Mouse (Mus musculus) midbrain, embryonic 16.5 days (tissue): ENCODE data around the gene Pabpn1l. TPM values are rescaled to one million over a fixed set of nuclear protein-coding genes. Genes with fewer than 3 reads are reported as not detected.

ENCODE experiments used
- ATAC-seq: fragments of 200-750 bp; cut with Nextera tagmentation; 2 replicates; pipeline ENCODE4 v1.8.0; 2017; ENCODE audit warnings: moderate TSS enrichment
- H3K27ac ChIP-seq: fragments of 300-500 bp; sonication (generic); 2 replicates; pipeline ENCODE4 v1.5.1; 2014; ENCODE audit warnings: mild to moderate bottlenecking, low read length, mixed read lengths
- H3K27me3 ChIP-seq: fragments of 300-500 bp; sonication (generic); 2 replicates; pipeline ENCODE4 v1.6.1; 2014; ENCODE audit warnings: low read depth, low read length, mixed read lengths; ENCODE audit not compliant: control insufficient read depth, insufficient read depth
- H3K36me3 ChIP-seq: fragments of 300-500 bp; sonication (generic); 2 replicates; pipeline ENCODE4 v1.6.1; 2014; ENCODE audit warnings: mild to moderate bottlenecking, low read length, moderate library complexity, mixed read lengths; ENCODE audit not compliant: control insufficient read depth, insufficient read depth
- H3K4me1 ChIP-seq: fragments of 300-500 bp; sonication (generic); 2 replicates; pipeline ENCODE4 v1.6.1; 2014; ENCODE audit warnings: mild to moderate bottlenecking, low read length, mixed read lengths; ENCODE audit not compliant: control insufficient read depth, insufficient read depth
- H3K4me2 ChIP-seq: fragments of 300-500 bp; sonication (generic); 2 replicates; pipeline ENCODE4 v1.6.1; 2014; ENCODE audit warnings: mild to moderate bottlenecking, low read length, mixed read lengths
- H3K4me3 ChIP-seq: fragments of 300-500 bp; sonication (generic); 2 replicates; pipeline ENCODE4 v1.5.1; 2014; ENCODE audit warnings: low read depth, mild to moderate bottlenecking, low read length, moderate library complexity, mixed read lengths
- H3K9ac ChIP-seq: fragments of 300-500 bp; sonication (generic); 2 replicates; pipeline ENCODE4 v1.6.1; 2014; ENCODE audit warnings: low read depth, low read length, mixed read lengths
- H3K9me3 ChIP-seq: fragments of 300-500 bp; sonication (generic); replicated peaks from 2 replicates; pipeline ENCODE4 v1.6.1; 2014; ENCODE audit warnings: mild to moderate bottlenecking, low read length, mixed read lengths; ENCODE audit not compliant: control insufficient read depth, poor library complexity, severe bottlenecking
- WGBS: fragments of 180-500 bp; shearing (Covaris S2); extraction: QIAGEN DNeasy Blood & Tissue Kit; methylation state at CpG from one replicate; pipeline ENCODE4 v1.1.7; 2014; 5-methylcytosine and 5-hydroxymethylcytosine counted together
- polyA plus RNA-seq: library from polyadenylated mRNA; unstranded; fragments of >200 nt; fragmentation: Nextera tagmentation; extraction: Ambion mirVana; gene quantifications from 2 replicates; pipeline ENCODE4 v1.2.1, GENCODE M21; 2015

Pabpn1l gene
- polyA plus RNA-seq, 1 experiment from 2014 or later = not detected

GRCm38 (mm10) chr8:122665221-122665620, 42.7 kb upstream of the Pabpn1l start:
- peaks cover 39% of the 10 kb centered on the region for H3K4me1 ChIP-seq
- no peak overlapping the region for H3K4me2 ChIP-seq
- ATAC-seq = peak; percentile 52; the same call in 1 of the 2 replicates

GRCm38 (mm10) chr8:122663670-122664069, 41.1 kb upstream of the Pabpn1l start:
- Histone ChIP-seq H3K9ac (no peak overlapping the region), H3K27ac (no peak overlapping the region), H3K4me3 (no peak overlapping the region), H3K4me1 (peaks cover 33% of the 10 kb centered on the region), H3K27me3 (no peaks in the 10 kb centered on the region), H3K36me3 (no peaks in the 10 kb centered on the region), H3K4me2 (no peak overlapping the region), H3K9me3 (no peaks in the 10 kb centered on the region)
- ATAC-seq = no peak
- 84% methylated on average over 5 of the region's 5 CpGs for WGBS

More at GRCm38 (mm10) chr8:122665221-122665620, 42.7 kb upstream of the Pabpn1l start:
- WGBS = 56% methylated on average over 8 of the region's 8 CpGs
- H3K9me3 ChIP-seq = no peaks in the 10 kb centered on the region
- H3K27me3 ChIP-seq = no peaks in the 10 kb centered on the region
- H3K27ac ChIP-seq = peak overlapping the region; percentile 47; the same call in 1 of the 2 replicates
- no peak overlapping the region for H3K4me3 ChIP-seq
- no peaks in the 10 kb centered on the region for H3K36me3 ChIP-seq
- H3K9ac ChIP-seq = peak overlapping the region; percentile 42; the same call in 1 of the 2 replicates

- no peaks in the 10 kb centered on the region for H3K36me3 ChIP-seq
- H3K27me3 ChIP-seq = no peaks in the 10 kb centered on the region
- no peak overlapping the region for H3K4me3 ChIP-seq
- H3K4me1 ChIP-seq = peaks cover 33% of the 10 kb centered on the region
- no peak overlapping the region for H3K4me2 ChIP-seq
- 82% methylated on average over 3 of the region's 3 CpGs for WGBS
- H3K9ac ChIP-seq = no peak overlapping the region
- no peak overlapping the region for H3K27ac ChIP-seq
- H3K9me3 ChIP-seq = no peaks in the 10 kb centered on the region
- ATAC-seq = no peak
Measured at GRCm38 (mm10) chr8:122663106-122663505, 40.6 kb upstream of the Pabpn1l start.

- Histone ChIP-seq H3K27me3 (no peaks in the 10 kb centered on the region), H3K27ac (no peak overlapping the region), H3K9me3 (no peaks in the 10 kb centered on the region), H3K4me1 (peaks cover 26% of the 10 kb centered on the region), H3K4me3 (no peak overlapping the region), H3K9ac (no peak overlapping the region), H3K4me2 (no peak overlapping the region), H3K36me3 (no peaks in the 10 kb centered on the region)
- 79% methylated on average over 2 of the region's 2 CpGs for WGBS
- no peak for ATAC-seq
Measured at GRCm38 (mm10) chr8:122661894-122662293, 39.4 kb upstream of the Pabpn1l start.

- 30% methylated on average over 7 of the region's 7 CpGs for WGBS
- Histone ChIP-seq H3K9ac (peak overlapping the region; percentile 31; the same call in 1 of the 2 replicates), H3K36me3 (no peaks in the 10 kb centered on the region), H3K9me3 (no peaks in the 10 kb centered on the region), H3K4me2 (no peak overlapping the region), H3K27me3 (no peaks in the 10 kb centered on the region), H3K4me1 (peaks cover 19% of the 10 kb centered on the region), H3K4me3 (no peak overlapping the region), H3K27ac (no peak overlapping the region; the same call in 1 of the 2 replicates)
- ATAC-seq = no peak
Measured at GRCm38 (mm10) chr8:122661138-122661537, 38.6 kb upstream of the Pabpn1l start.

GRCm38 (mm10) chr8:122660022-122660421, 37.5 kb upstream of the Pabpn1l start:
- no peak overlapping the region for H3K27ac ChIP-seq
- no peaks in the 10 kb centered on the region for H3K36me3 ChIP-seq
- H3K9me3 ChIP-seq = no peaks in the 10 kb centered on the region
- ATAC-seq = no peak
- H3K4me2 ChIP-seq = no peak overlapping the region
- H3K27me3 ChIP-seq = no peaks in the 10 kb centered on the region
- H3K4me3 ChIP-seq = no peak overlapping the region
- no peak overlapping the region for H3K9ac ChIP-seq
- WGBS = 69% methylated on average over 2 of the region's 2 CpGs
- H3K4me1 ChIP-seq = peaks cover 8% of the 10 kb centered on the region; the same call in 1 of the 2 replicates

- 80% methylated on average over 9 of the region's 9 CpGs for WGBS
- Histone ChIP-seq H3K27ac (no peak overlapping the region), H3K9me3 (no peaks in the 10 kb centered on the region), H3K27me3 (no peaks in the 10 kb centered on the region), H3K4me3 (no peak overlapping the region), H3K9ac (no peak overlapping the region), H3K36me3 (no peaks in the 10 kb centered on the region), H3K4me1 (peaks cover 5% of the 10 kb centered on the region; the same call in 1 of the 2 replicates), H3K4me2 (no peak overlapping the region)
- no peak for ATAC-seq
Measured at GRCm38 (mm10) chr8:122658807-122659160, 36.2 kb upstream of the Pabpn1l start.

GRCm38 (mm10) chr8:122658149-122658806, 35.7 kb upstream of the Pabpn1l start:
- Histone ChIP-seq H3K9me3 (no peaks in the 10 kb centered on the region), H3K36me3 (no peaks in the 10 kb centered on the region), H3K27ac (no peak overlapping the region), H3K4me3 (no peak overlapping the region), H3K4me1 (peaks cover 5% of the 10 kb centered on the region; the same call in 1 of the 2 replicates), H3K27me3 (no peaks in the 10 kb centered on the region), H3K4me2 (no peak overlapping the region), H3K9ac (no peak overlapping the region)
- no peak for ATAC-seq
- 66% methylated on average over 10 of the region's 10 CpGs for WGBS

GRCm38 (mm10) chr8:122656056-122656999, 33.8 kb upstream of the Pabpn1l start:
- Histone ChIP-seq H3K36me3 (no peaks in the 10 kb centered on the region), H3K27me3 (no peaks in the 10 kb centered on the region), H3K4me3 (no peak overlapping the region), H3K9me3 (no peaks in the 10 kb centered on the region), H3K4me1 (peaks cover 6% of the 10 kb centered on the region; the same call in 1 of the 2 replicates), H3K9ac (no peak overlapping the region), H3K4me2 (no peak overlapping the region), H3K27ac (no peak overlapping the region)
- no peak for ATAC-seq
- WGBS = 82% methylated on average over 13 of the region's 13 CpGs
